Mouse (Mus musculus) stomach, postnatal 0 days (tissue): ENCODE data around the gene Trim25.

Experiments
- CTCF ChIP-seq: IDR thresholded peaks from 2 replicates; pipeline ENCODE4 v1.5.1; 2016; ENCODE audit warnings: antibody characterized with exemption, low read depth, mild to moderate bottlenecking, moderate library complexity
- EP300 ChIP-seq: optimal IDR thresholded peaks from 2 replicates; pipeline ENCODE3; 2016; ENCODE audit warnings: antibody characterized with exemption

DNA sequence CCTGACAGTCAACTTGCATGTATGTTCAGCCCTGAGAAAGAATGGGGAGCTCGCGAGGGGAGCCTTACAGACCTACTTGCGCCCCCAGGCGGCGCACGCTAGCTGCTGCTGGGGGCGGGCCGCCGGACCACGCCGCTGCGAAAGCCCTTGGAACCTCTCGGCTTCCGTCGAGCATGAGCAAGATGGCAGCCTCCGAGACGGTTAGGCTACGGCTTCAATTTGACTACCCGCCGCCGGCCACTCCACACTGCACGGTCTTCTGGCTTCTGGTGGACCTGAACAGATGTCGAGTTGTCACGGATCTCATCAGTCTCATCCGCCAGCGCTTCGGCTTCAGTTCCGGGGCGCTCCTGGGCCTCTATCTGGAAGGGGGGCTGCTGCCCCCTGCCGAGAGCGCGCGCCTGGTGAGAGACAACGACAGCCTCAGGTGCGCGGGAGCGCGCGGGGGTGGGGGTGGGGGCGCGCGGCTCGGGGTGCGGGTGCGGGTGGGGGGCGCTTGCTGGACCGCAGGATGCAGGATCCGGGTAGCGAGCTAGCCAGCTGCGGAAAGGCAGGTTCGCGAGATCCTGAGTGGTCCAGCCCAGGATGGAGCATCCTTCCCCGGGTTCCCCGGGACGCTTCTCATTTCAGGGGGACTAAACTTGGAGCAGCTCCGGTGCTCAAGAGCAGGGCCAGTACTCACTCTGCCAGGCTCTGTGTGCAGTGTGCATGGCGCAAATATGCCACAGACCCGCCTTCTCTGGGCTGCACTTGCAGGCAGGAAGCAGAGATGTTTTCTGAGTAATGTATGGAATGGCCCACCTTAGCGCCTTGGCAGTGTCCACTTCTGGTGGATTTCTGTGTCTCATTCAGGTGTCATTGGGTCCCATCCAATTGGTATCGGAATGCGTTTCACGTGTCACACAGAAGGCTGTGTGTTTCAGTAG is 25.1 kb upstream of the Trim25 start:
- TF ChIP-seq CTCF (peak; percentile 92), EP300 (peak; percentile 47)
